Mouse (Mus musculus) lung, postnatal 36 days (tissue): ENCODE measurements at regions not wholly inside any gene's neighbourhood (a gene's known extent, or its start where the extent isn't known, plus 50 kb on each side); places are given as distances from the start of the nearest gene placed in this dataset.

Source experiments
- DNase-seq: peaks from one replicate; pipeline ENCODE4 v3.0.0; 2022; ENCODE audit warnings: mixed read lengths

DNA sequence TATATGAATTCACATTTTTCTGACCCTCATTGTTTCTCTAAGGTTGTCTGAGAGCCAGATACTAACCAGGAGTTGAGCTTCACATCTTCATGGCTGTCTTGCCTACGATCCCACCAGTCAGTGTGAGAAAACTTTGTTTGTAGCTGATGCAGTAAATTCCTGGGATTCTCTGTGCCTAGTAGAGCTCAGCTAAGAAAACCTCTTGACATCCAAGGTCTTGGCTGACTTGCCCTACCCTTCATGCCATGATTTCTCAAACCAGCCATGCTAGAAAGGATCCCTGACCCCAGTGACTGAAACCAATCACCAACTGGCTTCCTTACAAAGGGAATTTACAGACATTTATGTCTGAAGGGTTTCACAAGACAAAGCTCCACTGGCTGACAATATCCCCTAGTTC, 364.5 kb downstream of the Zfp619 start:
- DNase-seq, result no peak

DNA sequence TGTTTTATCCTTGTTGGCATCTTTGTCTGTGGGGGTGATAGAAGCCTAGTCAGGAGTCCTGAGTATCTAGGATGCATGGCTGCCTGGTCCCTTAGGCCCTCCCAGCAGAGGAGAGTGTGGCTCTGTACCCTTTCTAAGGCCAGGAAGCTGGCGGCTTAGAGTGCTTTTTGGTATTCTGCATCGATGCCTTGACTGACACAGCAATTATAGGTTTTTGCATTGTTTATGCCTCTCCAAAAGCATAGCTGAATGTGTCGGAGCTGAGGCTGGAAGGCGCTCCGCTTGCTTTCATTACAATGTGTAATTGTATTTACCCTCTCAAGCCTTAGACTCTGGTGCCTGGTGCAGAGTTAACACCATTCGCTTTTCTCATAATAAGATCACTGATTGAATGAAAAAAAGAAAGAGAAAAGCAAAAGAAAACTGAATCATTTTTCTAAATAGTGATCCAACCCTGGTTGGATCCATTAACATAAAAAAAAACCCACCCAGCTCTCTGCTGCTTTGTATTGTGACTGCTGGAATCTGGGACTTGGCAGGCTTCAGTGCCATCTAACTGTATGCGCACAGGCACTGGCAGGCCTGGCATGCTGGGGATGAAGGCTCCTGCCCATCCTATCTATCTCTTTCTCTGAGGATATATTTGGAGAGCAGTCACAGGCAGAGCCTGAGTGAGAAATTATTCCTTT, 376.8 kb downstream of the Zfp619 start:
- no peak for DNase-seq

DNA sequence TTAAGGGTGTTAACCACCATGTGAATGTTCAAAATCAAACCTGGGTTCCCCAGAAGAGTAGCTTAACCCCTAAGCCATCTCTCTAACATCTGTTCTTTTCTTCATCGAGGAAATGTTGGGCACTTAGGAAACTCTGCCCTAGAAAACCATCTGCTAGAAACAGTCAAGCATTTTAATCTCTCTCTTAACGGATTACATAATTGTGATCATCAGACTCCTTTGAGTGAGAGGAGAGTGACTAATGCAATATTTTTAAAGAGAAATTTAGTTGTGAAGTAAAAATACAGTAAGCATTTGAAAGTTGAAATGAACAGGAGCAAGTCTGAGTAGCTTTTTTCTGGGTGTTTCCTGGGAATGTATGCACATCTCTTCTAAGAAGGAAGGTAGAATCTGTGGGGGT, 379.4 kb downstream of the Zfp619 start:
- no peak for DNase-seq

DNA sequence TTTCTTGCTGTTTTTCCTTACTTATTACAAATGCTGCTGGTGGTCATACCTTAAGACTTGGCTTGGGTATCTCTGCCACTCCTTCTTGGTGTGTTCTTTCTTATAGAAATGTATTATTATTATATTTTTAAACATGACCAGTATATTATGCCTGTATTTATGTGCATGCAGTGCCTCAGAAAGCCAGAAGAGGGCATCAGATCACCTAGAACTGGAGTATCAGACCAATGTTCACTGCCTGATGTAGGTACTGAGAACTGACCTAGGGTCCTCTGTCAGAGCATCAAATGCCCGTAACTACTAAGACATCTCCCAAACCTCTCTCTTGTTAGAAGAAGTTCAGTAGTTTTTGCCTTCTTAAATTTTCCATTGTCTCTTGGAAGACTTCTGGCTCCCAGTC, 380.7 kb downstream of the Zfp619 start:
- peak; percentile 3 for DNase-seq

DNA sequence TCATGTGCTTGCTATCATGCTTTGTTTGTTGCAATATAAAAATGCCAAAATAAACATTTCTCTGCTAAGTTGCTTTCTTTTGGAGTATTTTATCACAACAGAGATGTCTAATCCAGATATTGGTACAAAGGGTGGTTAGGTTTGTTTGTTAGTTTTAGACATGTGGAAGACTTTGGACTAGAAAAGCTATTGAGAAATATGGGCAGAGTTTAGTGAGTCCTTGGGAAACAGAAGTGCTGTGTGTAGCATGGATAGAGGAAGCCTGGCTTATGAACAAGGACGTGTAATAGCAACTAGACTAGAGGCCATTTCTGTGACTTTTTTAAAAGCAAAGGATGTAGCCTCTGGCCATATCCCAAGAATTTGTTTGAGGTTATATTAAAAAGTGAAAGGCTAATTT, 416.4 kb downstream of the Zfp619 start:
- DNase-seq, result no peak

DNA sequence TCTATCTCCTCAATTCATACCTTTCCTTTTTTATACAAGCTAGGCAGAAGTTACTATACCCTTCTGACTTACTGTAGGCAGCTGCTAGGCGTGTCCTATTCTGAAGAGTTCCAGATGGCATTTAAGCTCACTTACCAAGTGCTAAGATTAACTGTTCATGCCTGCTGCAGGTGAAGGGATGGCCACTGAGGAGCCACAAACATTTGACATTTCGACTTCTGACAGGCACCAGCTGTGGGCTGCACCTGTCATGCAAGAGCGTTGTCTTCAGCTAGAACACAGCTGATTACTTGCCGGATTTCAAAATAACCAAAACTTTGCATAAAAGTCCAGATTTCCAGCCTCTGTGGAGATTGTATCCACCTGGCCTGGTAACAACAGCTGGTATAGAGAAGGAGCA, 419.7 kb downstream of the Zfp619 start:
- no peak for DNase-seq

DNA sequence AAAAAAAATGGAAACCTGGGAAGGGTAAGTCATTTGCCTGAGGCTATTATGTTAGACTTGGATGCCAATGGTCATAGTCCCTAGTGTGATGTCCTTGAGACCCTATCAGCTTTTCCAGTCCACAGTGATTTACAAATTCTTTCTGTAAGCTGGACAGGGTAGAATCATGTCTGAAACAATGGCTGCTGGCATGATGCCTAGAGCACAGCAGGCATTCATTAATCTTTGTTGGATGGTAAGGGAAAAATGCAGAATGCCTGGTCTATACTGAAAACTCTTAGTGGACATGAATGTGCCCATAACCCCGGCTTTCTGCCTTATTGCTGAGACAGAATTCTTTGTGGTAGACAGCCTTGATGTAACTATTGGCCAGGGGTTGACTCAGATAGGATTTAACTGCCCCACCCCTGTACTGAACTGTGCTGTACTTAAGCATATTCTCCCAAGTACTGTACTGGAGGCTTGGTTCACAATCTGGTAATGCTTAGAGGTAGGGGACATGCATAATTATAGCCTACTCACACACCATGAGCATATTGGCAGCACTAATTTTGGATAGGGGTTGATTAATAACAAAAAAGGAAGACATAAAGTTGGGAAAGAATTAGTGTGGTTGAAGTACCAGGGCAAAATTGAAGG, 424.8 kb downstream of the Zfp619 start:
- DNase-seq, result no peak

DNA sequence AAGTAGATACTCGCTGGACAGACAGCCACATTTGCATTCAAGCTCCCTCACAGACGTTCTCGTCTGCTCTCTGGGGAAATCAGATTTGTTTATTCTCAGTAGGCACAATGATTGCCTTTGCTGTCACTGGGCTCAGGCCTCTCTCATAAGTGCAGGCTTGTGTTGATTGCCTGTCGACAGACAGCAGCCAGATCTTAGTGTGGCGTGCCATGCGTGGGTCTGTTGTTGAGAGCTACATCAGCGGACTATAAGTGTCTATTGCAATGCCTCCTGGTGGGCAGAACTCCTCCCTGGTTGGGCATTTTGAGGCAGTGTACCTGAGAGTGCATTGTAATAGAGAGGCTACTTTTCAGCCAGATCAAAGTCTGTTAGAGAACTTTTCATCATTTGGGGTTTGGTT, 436.5 kb downstream of the Zfp619 start:
- DNase-seq, result peak; percentile 1

DNA sequence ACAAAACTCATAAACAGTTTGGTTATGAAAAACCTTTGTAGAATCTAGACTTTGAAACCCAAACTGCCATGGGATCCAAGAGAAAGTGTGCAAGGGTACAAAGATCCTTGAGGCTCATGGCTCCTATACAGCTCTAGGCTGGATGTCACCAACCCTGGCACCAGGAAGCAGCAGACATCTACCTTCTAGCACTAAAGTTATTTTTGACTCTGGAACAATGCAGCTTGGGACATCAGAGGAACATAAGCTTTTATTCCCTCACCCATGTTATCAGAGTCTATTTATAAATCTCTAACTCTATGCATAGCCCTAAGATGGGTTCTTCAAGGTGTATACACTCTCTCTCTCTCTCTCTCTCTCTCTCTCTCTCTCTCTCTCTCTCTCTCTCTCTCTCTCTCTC, 437.4 kb downstream of the Zfp619 start:
- DNase-seq, result no peak

DNA sequence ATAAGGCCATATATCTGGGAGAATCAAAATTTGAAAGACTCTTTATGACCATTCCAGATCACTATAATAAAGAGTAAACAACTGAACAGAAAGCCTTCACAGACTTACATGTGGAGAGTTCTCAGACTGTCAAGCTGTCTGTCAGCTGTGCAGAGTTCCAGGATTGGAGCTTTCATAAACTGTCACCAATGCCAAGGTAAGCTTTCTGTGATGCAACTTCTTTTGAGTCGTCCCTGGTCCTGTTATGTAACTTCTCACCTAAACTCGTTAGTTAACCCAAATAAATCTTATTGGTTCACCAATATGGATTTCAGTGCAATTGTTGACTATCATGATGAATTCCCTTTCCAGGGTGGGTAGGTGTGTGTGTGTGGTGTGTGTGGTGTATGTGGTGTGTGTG, 460.6 kb downstream of the Zfp619 start:
- DNase-seq, result no peak

DNA sequence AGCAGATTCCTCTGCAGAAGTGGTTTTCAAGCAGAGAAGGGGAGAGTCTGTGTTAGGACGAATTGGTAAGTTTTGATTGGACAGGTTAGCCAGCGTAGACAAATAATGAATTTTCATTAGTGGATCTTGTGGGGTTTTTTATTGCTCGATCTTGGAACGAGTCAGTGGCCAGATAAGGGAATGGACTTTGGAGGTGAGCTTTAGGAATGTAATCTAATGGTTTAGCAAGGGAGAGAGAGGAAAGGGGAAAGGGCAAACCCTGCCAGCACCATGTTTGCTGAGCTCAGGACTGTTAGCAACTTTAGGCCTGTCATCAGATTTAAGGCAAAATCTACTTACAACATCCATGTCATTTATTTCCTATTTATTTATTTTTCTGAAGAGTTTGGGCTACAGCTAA, 464.1 kb downstream of the Zfp619 start:
- DNase-seq, result no peak
